Mouse (Mus musculus): ENCODE results near the gene B130006D01Rik.

DNA sequence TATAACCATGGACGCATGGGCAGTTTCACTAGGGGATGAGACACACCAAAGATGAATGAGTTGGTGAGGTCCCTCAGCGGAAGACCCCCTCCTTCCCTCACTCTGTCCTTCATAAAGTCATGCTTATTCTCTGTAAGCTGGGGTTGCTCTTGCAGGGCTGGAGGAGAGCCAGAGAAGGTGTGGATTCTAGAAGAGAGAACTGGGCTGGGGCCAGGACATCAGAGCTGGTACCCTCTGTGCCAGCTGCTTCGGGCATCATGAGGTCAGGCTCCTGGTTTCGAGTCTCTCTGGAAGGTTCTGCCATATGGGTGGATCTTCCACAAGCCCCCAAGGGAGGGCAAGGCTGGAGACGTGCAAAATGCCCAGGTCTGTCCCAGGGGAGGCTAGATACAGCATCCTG is 24.8 kb upstream of the B130006D01Rik start:
- TF ChIP-seq CTCF (IDR thresholded peaks at IDR 0.05; ENCODE audit: low read depth, low read length) (no peak), POLR2A (IDR thresholded peaks at IDR 0.05; ENCODE audit: extremely low read depth, insufficient read depth, low read length) (no peak)
